Mouse (Mus musculus) central nervous system, embryonic 18 days (tissue): Measurements from ENCODE around the gene Olfr531. TPM values are rescaled to one million over a fixed set of nuclear protein-coding genes. Genes with fewer than 3 reads are reported as not detected.

Experiments
- polyA plus RNA-seq: library from polyadenylated mRNA; depleted of rRNA; stranded (reverse); fragments of >200 nt; gene quantifications from 2 replicates; pipeline ENCODE4 v1.2.3, GENCODE M21; 2012; rRNA removed

The Olfr531 gene
- not detected in 2 replicates for polyA plus RNA-seq

GRCm38 (mm10) chr7:140402818-140403217 is at the start of gene Olfr531:
Gene Olfr531 (minus strand): TSS chr7:140402918.

DNA sequence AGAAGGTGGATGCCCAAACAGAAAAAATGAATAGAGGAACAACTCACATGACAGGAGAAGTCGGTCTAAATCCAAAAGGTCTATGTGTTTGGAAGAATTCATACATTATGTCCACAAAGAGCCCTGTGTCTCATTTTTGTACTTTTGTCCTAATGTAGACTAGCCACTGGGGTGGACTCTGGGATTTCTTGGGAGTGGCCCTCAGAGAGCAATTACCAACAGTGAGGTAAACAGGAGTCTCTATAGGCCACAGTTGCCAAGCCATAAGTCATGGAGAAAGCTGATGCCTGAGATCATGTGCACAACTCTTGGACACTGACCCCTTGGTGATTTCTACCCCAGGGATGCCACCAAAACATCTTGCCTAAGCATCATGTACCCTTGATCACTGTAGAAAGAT is 18.8 kb upstream of the Olfr531 start, which contains the start of gene Olfr532:
Gene Olfr532, minus strand, starts transcription at position 101 of the 400 bp plus-strand sequence.

GRCm38 (mm10) chr7:140376231-140376630 is 26.5 kb downstream of the Olfr531 start, which contains the start of gene Olfr530:
Gene Olfr530 (minus strand): TSS chr7:140376331.

GRCm38 (mm10) chr7:140361571-140361970 is 41.1 kb downstream of the Olfr531 start, which contains the start of gene Olfr60:
Gene Olfr60 (minus strand): TSS chr7:140361671.

Other genes starting within 250 kb of the Olfr531 start
- gene Sprn, start 248.0 kb downstream of the Olfr531 start, polyA plus RNA-seq, result 29.5 and 33.1 TPM in 2 replicates
- gene Olfr522, start 238.2 kb downstream of the Olfr531 start, polyA plus RNA-seq, result not detected in 2 replicates
- gene Olfr523, start 229.7 kb downstream of the Olfr531 start, polyA plus RNA-seq, result not detected in 2 replicates
- not detected in 2 replicates for gene Olfr524, start 197.0 kb downstream of the Olfr531 start, polyA plus RNA-seq
- 0.13 TPM in 1 of 2 replicates, not detected in the other for gene Cd163l1, start 184.7 kb downstream of the Olfr531 start, polyA plus RNA-seq
- gene 5830411N06Rik, start 155.6 kb downstream of the Olfr531 start, polyA plus RNA-seq, result 0.08 TPM in 1 of 2 replicates, not detected in the other
- gene Olfr525, start 82.1 kb downstream of the Olfr531 start, polyA plus RNA-seq, result not detected in 2 replicates
- gene Olfr527, start 68.9 kb downstream of the Olfr531 start, polyA plus RNA-seq, result not detected in 2 replicates
- gene Olfr60, start 41.2 kb downstream of the Olfr531 start, polyA plus RNA-seq, result not detected in 2 replicates
- gene Olfr530, start 26.6 kb downstream of the Olfr531 start, polyA plus RNA-seq, result not detected in 2 replicates
- gene Olfr532, start 18.7 kb upstream of the Olfr531 start, polyA plus RNA-seq, result not detected in 2 replicates
- not detected in 2 replicates for gene Olfr533, start 60.5 kb upstream of the Olfr531 start, polyA plus RNA-seq
- not detected in 2 replicates for gene Olfr535, start 81.3 kb upstream of the Olfr531 start, polyA plus RNA-seq
- gene Olfr536, start 104.5 kb upstream of the Olfr531 start, polyA plus RNA-seq, result not detected in 2 replicates
- not detected in 2 replicates for gene Olfr538, start 165.0 kb upstream of the Olfr531 start, polyA plus RNA-seq
- under 0.01 TPM in 1 of 2 replicates, not detected in the other for gene Olfr46, start 198.4 kb upstream of the Olfr531 start, polyA plus RNA-seq
- not detected in 2 replicates for gene Olfr61, start 226.1 kb upstream of the Olfr531 start, polyA plus RNA-seq
- gene Olfr53, start 243.5 kb upstream of the Olfr531 start, polyA plus RNA-seq, result not detected in 2 replicates